In the genomic region with DNA sequence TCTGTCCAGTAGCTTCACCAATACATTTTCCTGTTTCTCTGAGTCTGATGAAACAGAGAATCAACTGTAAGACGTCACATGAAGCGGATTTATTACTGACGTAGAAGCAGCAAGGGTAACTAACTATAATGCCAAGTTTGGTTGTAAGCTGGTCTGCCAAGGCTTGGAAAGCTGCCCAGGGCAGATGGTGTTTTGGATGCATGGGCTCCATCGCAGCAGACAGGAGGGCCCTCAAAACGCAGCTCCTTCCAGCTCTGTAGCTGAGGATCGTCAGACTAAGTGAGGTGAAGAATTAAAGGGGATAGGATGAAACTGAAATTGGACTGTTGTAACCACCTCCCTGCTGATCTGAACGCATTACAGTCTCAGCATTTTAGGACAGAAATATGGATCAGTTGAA, we compare ENCODE assay signal across 12 mouse cellular contexts.
DNase-seq lines count a peak whose midpoint lies in the region; ATAC-seq lines count a peak whose summit lies in the region.
"Had no signal": no experiment of that assay in that cellular context is flagged by ENCODE, and none has a peak within 500 bp of the region (broad histone marks: within the 10 kb centered on the region; RNA-seq: fewer than 3 reads in every experiment).

No protein-coding gene starts in this region.

- H3K4me3 ChIP-seq in hindbrain, embryonic 15.5 days: no peak overlapping the region
- no peak overlapping the region for H3K4me3 ChIP-seq in hindbrain, embryonic 10.5 days
- no peak overlapping the region for H3K4me3 ChIP-seq in heart, embryonic 10.5 days
- H3K4me3 ChIP-seq: myocyte had no signal

- no peak overlapping the region for H3K9ac ChIP-seq in hindbrain, embryonic 15.5 days

- 62% methylated on average over 7 of the region's 7 CpGs for WGBS in hindbrain, embryonic 15.5 days
- WGBS in hindbrain, embryonic 10.5 days: 89% methylated on average over 7 of the region's 7 CpGs
- 88% methylated on average over 7 of the region's 7 CpGs for WGBS in heart, embryonic 10.5 days

- ATAC-seq in hindbrain, embryonic 15.5 days (ENCODE audit: low FRiP score, low read depth): peak; percentile 79; the same call in 1 of the 2 replicates

- H3K36me3 ChIP-seq in hindbrain, embryonic 15.5 days: no peaks in the 10 kb centered on the region
- no peaks in the 10 kb centered on the region for H3K36me3 ChIP-seq in hindbrain, embryonic 10.5 days
- H3K36me3 ChIP-seq in heart, embryonic 10.5 days: no peaks in the 10 kb centered on the region

- 0 out of 2 replicates have a peak overlapping the region, but pooled peaks have one; percentile 1 for H3K4me2 ChIP-seq in hindbrain, embryonic 15.5 days

- no peaks in the 10 kb centered on the region for H3K27me3 ChIP-seq in hindbrain, embryonic 15.5 days
- no peaks in the 10 kb centered on the region for H3K27me3 ChIP-seq in hindbrain, embryonic 10.5 days (ENCODE audit: insufficient read depth, poor library complexity, severe bottlenecking)
- H3K27me3 ChIP-seq in heart, embryonic 10.5 days (ENCODE audit: insufficient read depth, poor library complexity, severe bottlenecking): no peaks in the 10 kb centered on the region

- no peak for DNase-seq in hindbrain, embryonic 10.5 days (ENCODE audit: low spot score)
- DNase-seq in cerebellum, postnatal 14 days: peak; percentile 98 to 99
- DNase-seq in layer of hippocampus, adult 8-10 months (ENCODE audit: low spot score in 2 of 2): peak; percentile 38 to 80
- peak; percentile 18 to 30 for DNase-seq in right cerebral cortex, adult 2 months (ENCODE audit: low spot score in 2 of 2)
- no peak for DNase-seq in heart, embryonic 10.5 days (ENCODE audit: low spot score)
- no peak for DNase-seq in heart, postnatal 25 days (ENCODE audit: low spot score)
- no peak for DNase-seq in urinary bladder, adult 18-20 months (ENCODE audit: low spot score in 2 of 2)
- DNase-seq: kidney, postnatal 36 days; lung, adult 18-20 months; thymus, postnatal 25 days had no signal

- no peaks in the 10 kb centered on the region for H3K9me3 ChIP-seq in hindbrain, embryonic 15.5 days
- no peaks in the 10 kb centered on the region for H3K9me3 ChIP-seq in hindbrain, embryonic 10.5 days
- no peaks in the 10 kb centered on the region for H3K9me3 ChIP-seq in heart, embryonic 10.5 days

- intact Hi-C loops in heart, postnatal 25 days (cut with DNase I): no loop called here

- H3K27ac ChIP-seq in hindbrain, embryonic 15.5 days (replicated peaks): no peak overlapping the region
- H3K27ac ChIP-seq in hindbrain, embryonic 10.5 days: no peak overlapping the region
- H3K27ac ChIP-seq in heart, embryonic 10.5 days: no peak overlapping the region

- no peaks in the 10 kb centered on the region for H3K4me1 ChIP-seq in hindbrain, embryonic 15.5 days (replicated peaks)
- no peaks in the 10 kb centered on the region for H3K4me1 ChIP-seq in hindbrain, embryonic 10.5 days (replicated peaks)
- no peaks in the 10 kb centered on the region for H3K4me1 ChIP-seq in heart, embryonic 10.5 days

Comparison
In these comparisons a context has a peak if more than half of its experiments do, and no peak if none do; other contexts are left out.
1. DNase-seq: peak in cerebellum, postnatal 14 days (2 of 2), layer of hippocampus, adult 8-10 months (2 of 2) and right cerebral cortex, adult 2 months (2 of 2); none in hindbrain, embryonic 10.5 days (single experiment), heart, embryonic 10.5 days (single experiment), heart, postnatal 25 days (single experiment) and urinary bladder, adult 18-20 months (0 of 2).